Mouse (Mus musculus) ovary, adult 18-20 months (tissue): ENCODE data around the gene Nudt3.
"Not testable (repeated sequence)": the region's sequence is repeated elsewhere in the genome, so short reads cannot be mapped to it uniquely, and the experiment has no call there.

ENCODE experiments used
- DNase-seq: peaks from one replicate; pipeline ENCODE4 v3.0.0; 2022; ENCODE audit warnings: low spot score, mixed read lengths

The Nudt3 gene

DNA sequence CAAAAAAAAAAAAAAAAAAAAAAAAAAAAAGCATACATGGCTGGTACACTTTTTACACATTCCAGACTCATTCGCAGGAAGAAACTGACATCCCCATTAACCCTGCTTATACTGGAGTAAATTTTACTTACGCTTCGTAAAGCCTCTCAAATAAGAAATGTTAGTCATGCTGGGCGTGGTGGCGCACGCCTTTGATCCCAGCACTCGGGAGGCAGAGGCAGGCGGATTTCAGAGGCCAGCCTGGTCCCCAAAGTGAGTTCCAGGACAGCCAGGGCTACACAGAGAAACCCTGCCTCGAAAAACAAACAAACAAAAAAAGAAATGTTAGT lies 12.2 kb upstream of the Nudt3 start:
- DNase-seq: not testable (repeated sequence)

DNA sequence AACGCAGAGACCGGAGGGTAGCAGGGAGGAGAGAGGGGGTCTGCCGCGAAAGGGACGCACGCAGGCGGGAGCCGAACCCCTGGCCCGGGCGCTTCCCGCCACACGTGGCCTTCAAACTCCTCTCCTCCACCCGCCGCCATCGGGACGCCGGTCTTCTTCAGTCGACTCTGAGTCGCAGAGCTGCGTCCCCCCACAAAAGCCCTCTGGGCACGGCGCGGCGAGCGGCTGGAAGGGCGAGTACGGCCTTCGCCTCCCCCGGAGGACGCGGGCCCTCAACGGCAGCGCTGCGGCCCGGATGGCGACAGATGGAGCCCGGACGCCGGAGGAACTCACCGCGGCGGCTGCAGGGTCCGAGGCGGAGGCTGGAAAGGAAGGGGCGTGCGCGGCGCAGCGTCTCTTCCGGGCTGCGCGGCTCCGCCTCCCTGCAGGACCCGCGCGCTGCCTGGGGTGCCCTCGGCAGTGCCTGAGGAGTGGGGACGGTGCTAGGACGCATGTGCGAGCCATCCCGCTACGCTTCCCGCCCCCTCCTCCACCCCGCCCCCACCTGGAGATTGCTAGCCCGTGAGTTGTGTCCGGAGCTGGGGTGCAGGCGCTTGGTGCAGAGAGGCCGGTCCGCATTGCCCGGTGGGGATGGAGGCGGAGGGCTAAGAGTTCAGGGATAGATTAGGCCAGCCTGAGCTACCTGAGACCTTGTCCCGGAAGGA lies 11.7 kb upstream of the Nudt3 start, which contains the start of gene RPS10-NUDT3:
Gene RPS10-NUDT3 (minus strand): TSS at position 352 of the 704 bp plus-strand sequence.
- DNase-seq: peak; percentile 85

- peak; percentile 61 for DNase-seq
Measured at GRCm38 (mm10) chr17:27629249-27630020, 6.1 kb upstream of the Nudt3 start.

- no peak for DNase-seq
Measured at GRCm38 (mm10) chr17:27628376-27628775, 5.1 kb upstream of the Nudt3 start.

DNA sequence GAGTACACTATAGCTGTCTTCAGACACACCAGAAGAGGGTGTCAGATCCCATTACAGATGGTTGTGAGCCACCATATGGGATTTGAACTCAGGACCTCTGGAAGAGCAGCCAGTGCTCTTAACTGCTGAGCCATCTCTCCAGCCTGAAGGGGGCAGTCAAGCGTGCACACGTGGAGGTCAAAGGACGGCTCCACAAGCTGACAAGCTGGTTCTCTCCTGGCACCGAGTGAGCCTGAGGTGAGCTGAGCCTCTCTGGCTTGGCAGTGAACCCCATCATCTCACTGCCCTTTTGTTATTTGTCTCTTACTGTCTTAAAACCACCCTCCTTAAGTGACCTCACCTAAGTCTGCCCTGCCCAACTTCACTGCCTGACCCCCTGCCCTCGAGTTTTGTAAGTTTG lies 4.2 kb upstream of the Nudt3 start:
- no peak for DNase-seq

GRCm38 (mm10) chr17:27626681-27627080 lies 3.4 kb upstream of the Nudt3 start:
- DNase-seq: no peak

GRCm38 (mm10) chr17:27625455-27626251 lies 2.4 kb upstream of the Nudt3 start:
- no peak for DNase-seq

DNA sequence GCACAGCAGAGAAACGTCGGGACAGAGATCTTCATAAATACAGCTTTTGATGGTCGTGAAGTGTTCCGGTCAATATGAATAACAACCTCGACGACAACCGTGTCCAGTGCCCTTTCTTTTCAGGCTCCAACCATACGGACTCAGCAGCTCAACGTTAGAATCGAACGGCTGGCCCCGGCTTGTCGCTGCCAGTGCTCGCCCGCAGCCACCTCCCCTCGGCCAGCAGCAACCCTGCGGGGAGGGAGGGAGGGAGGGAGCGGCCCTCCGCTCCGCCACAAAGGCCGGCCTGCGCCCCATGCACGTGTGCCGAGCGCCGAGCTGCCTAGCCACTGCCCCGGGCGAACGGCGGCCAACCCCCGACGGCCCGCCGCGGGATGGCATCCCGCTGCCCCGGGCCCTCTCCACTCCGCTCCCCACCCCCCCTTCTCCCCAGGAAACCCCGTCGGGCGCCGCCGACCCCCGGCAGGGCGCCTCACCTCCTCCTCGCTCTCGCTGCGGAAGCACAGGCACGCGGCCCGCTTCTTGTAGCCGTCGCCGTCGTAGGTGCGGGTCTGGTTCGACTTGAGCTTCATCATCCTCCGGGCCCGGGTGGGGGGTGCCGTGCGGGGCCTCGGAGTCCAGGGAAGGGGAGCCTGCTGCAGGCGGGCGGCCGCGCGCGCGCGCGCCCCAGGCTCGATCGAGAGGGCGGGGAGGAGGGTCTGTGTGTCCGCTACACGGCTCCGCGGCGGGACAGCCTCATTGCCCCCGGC lies 510 bp downstream of the Nudt3 start:
- DNase-seq: peak; percentile 19

DNA sequence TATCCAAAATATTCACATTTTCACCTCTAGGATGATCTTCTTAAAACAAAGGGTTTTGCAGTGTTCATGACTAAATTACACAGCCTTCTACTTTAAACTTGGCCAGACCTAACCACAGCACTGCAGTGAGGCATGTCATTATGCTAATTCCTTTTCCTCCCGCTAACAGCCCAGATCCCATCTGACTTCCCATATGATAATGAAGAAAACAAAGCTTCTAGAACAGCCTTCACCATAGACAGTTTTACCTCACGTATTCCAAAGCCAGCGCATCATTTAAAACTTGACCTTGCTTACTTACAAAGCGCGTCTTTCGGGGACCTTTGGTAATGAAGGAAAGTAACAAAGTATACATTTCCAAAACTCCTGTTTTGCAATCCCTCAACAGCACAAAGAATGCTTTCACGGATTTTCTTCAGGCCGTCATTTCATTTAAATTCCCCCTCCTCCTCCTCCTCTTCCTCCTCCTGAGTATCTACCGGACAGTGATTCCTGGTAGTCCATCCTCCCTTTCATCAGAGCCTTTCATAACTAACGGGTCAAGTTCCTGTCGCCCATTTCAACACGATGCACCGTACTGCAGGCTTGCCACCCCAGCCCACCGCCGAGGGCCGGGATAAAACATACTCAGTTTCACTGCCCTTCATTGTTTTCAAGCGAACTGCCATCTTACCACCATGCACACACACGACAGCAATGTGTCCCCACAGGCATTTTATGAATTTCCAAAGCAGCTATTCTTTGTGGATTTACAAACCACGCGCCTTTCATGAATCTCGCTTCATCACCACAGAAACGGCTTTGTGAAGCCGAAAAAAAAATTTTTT lies 1.4 kb downstream of the Nudt3 start:
- DNase-seq: no peak

- DNase-seq: no peak
Measured at GRCm38 (mm10) chr17:27621161-27621560, 2.1 kb downstream of the Nudt3 start.

- no peak for DNase-seq
Measured at GRCm38 (mm10) chr17:27615388-27615787, 7.9 kb downstream of the Nudt3 start.

DNA sequence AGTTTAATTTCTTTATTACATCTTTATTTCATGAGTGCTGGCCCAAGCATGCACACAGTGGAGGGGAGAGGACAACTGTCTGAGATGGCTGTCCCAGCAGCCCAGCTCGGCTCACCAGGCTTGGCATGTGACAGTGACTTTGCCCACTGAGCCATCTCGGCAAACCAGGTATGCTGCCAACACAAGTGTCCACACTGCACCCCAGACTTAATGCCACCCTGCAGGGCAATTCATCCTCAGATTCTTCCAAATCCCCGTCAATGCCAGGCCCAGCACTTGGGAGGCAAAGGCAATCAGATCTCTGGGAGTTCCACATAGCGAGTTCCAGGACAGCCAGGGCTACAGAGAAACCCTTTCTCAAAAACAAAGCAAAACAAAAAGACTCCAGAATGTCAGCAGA lies 10.3 kb downstream of the Nudt3 start:
- DNase-seq: no peak

- DNase-seq: no peak
Measured at GRCm38 (mm10) chr17:27611994-27612393, 11.3 kb downstream of the Nudt3 start.

- no peak for DNase-seq
Measured at GRCm38 (mm10) chr17:27611519-27611884, 11.8 kb downstream of the Nudt3 start.

GRCm38 (mm10) chr17:27610679-27611518 lies 12.4 kb downstream of the Nudt3 start:
- no peak for DNase-seq

DNA sequence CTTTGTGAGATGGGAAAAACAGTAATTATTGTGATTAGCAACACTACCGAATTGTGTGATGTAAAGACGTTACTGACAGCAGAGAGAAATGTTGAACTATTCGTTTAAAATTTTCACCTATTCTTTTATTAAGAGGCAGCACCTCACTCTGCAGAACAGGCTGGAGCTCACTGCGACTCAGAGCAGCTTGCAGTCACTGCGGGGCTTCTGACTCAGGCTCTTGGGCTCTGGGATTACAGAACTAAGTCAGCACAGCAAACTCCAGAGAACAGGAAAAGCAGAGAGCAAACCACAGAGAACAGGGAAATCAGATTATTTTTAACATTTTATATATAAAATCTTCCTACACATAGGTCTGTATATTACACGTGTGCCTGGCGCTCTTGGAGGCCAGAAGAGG lies 13.7 kb downstream of the Nudt3 start:
- no peak for DNase-seq

- no peak for DNase-seq
Measured at GRCm38 (mm10) chr17:27603522-27604234, 19.6 kb downstream of the Nudt3 start.

DNA sequence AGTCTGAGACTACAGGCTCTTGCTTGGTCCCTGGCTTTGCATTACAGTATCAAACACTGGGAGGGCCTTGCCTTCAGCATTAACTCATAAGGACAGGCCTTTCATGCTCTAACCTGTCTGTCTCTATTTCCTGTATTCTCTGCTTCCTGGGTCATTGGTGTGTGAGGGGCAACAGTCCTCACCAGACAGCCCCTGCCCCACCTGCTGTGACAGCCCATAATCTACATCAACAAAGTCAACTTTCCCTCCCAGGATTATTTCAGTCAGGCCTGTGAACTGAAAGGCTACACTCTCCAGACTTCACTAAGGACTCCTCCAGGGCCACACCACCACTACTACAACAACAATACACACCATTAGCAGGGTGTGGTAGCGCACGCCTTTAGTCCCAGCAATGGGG lies 20.3 kb downstream of the Nudt3 start:
- DNase-seq: no peak

GRCm38 (mm10) chr17:27600869-27601268 lies 22.4 kb downstream of the Nudt3 start:
- no peak for DNase-seq

DNA sequence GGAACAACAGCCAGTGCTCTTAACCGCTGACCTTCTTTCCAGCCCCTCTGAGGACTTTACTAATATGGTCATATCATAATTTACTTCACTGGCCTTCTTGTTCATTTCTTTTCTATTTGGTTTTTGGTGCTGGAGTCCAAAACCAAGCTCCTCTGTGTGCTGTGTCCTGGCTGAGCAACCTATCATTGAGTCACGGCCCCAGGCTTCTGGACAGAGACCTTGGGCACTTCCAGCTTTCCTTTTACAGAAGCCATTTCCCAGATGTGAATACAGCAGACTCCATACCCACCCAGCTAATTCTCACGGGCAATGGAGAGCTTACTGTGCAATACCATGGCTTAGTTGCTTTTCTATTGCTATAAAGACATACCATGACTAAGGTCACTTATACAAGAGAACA lies 23.0 kb downstream of the Nudt3 start:
- DNase-seq: no peak
